Mouse (Mus musculus): ENCODE results near the gene Rbpjl. TPM values are rescaled to one million over a fixed set of nuclear protein-coding genes. Genes with fewer than 3 reads are reported as not detected.

Rbpjl gene
- polyA plus RNA-seq, 1 experiment from 2014 or later, result 0.15 TPM

DNA sequence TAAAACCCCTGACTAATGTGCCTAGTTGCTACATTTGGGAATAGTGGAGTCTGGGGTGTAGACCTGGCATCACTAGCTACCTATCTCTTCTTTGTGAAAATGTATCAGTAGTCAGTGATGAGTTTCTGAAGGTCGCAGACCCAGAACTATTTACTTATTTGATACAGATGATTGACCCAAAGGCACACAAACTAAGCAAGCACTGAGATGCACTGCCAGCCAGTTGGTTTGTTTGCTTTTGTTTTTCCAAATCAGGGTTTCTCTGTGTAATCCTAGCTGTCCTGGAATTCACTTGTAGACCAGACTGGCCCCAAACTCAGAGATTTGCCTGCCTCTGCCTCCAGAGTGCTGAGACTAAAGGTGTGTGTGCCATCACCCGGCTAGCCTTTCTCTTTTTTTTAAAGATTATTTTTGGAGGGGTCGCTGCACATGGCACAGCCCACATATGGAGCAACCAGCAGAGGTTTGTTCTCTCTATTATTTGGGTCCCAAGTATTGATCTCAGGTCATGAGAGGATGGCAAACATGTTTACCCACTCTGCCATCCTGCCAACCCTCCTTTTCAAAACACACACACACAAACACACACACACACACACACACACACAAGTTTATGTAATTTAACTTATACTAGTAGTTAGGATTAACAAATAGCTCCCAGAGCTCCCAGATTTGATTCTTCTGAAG, 42.6 kb downstream of the Rbpjl start:
- no peak overlapping the region for H3K27ac ChIP-seq (ENCODE audit: low read depth, low read length)
- H3K4me1 ChIP-seq (ENCODE audit: control insufficient read depth, insufficient read depth, low read depth, low read length), result peaks cover 21% of the 10 kb centered on the region
- 82% methylated on average over 3 of the region's 3 CpGs for WGBS
- no peaks in the 10 kb centered on the region for H3K9me3 ChIP-seq (ENCODE audit: control insufficient read depth, low read length)
- no peak for ATAC-seq
- no peak overlapping the region for H3K4me3 ChIP-seq (ENCODE audit: low read length)
- peaks cover 13% of the 10 kb centered on the region for H3K27me3 ChIP-seq (replicated peaks; ENCODE audit: control insufficient read depth, insufficient read depth, low read length)
- H3K4me2 ChIP-seq (ENCODE audit: low read length), result no peak overlapping the region
- no peaks in the 10 kb centered on the region for H3K36me3 ChIP-seq (ENCODE audit: control insufficient read depth, insufficient read depth, low read length)
- H3K9ac ChIP-seq (ENCODE audit: low read depth, low read length), result no peak overlapping the region

- Histone ChIP-seq H3K9ac (ENCODE audit: low read depth, low read length) (no peak overlapping the region), H3K4me3 (ENCODE audit: low read length) (no peak overlapping the region), H3K27me3 (replicated peaks; ENCODE audit: control insufficient read depth, insufficient read depth, low read length) (peaks cover 11% of the 10 kb centered on the region), H3K9me3 (ENCODE audit: control insufficient read depth, low read length) (no peaks in the 10 kb centered on the region), H3K4me2 (ENCODE audit: low read length) (no peak overlapping the region), H3K36me3 (ENCODE audit: control insufficient read depth, insufficient read depth, low read length) (no peaks in the 10 kb centered on the region), H3K27ac (ENCODE audit: low read depth, low read length) (no peak overlapping the region), H3K4me1 (ENCODE audit: control insufficient read depth, insufficient read depth, low read depth, low read length) (peaks cover 21% of the 10 kb centered on the region)
- 82% methylated on average over 3 of the region's 3 CpGs for WGBS
- ATAC-seq, result no peak
These were observed 43.1 kb downstream of the Rbpjl start for GRCm38 (mm10) chr2:164446086-164446469.

- H3K4me3 ChIP-seq (ENCODE audit: low read length), result no peak overlapping the region
- H3K4me2 ChIP-seq (ENCODE audit: low read length), result no peak overlapping the region
- 94% methylated on average over 1 of the region's 1 CpGs for WGBS
- H3K27ac ChIP-seq (ENCODE audit: low read depth, low read length), result no peak overlapping the region
- no peak overlapping the region for H3K9ac ChIP-seq (ENCODE audit: low read depth, low read length)
- ATAC-seq, result no peak
- H3K9me3 ChIP-seq (ENCODE audit: control insufficient read depth, low read length), result no peaks in the 10 kb centered on the region
- H3K36me3 ChIP-seq (ENCODE audit: control insufficient read depth, insufficient read depth, low read length), result no peaks in the 10 kb centered on the region
- peaks cover 6% of the 10 kb centered on the region; the same call in 1 of the 2 replicates for H3K4me1 ChIP-seq (ENCODE audit: control insufficient read depth, insufficient read depth, low read depth, low read length)
- no peaks in the 10 kb centered on the region for H3K27me3 ChIP-seq (replicated peaks; ENCODE audit: control insufficient read depth, insufficient read depth, low read length)
These were observed 45.2 kb downstream of the Rbpjl start for GRCm38 (mm10) chr2:164448140-164448539.

- Histone ChIP-seq H3K27me3 (replicated peaks; ENCODE audit: control insufficient read depth, insufficient read depth, low read length) (no peaks in the 10 kb centered on the region), H3K4me2 (ENCODE audit: low read length) (no peak overlapping the region), H3K36me3 (ENCODE audit: control insufficient read depth, insufficient read depth, low read length) (no peaks in the 10 kb centered on the region), H3K9ac (ENCODE audit: low read depth, low read length) (no peak overlapping the region), H3K9me3 (ENCODE audit: control insufficient read depth, low read length) (no peaks in the 10 kb centered on the region), H3K4me1 (ENCODE audit: control insufficient read depth, insufficient read depth, low read depth, low read length) (no peaks in the 10 kb centered on the region), H3K27ac (ENCODE audit: low read depth, low read length) (no peak overlapping the region), H3K4me3 (ENCODE audit: low read length) (no peak overlapping the region)
- no peak for ATAC-seq
- 77% methylated on average over 5 of the region's 5 CpGs for WGBS
These were observed 46.0 kb downstream of the Rbpjl start for GRCm38 (mm10) chr2:164448921-164449320.

GRCm38 (mm10) chr2:164449341-164450042, 46.6 kb downstream of the Rbpjl start:
- 90% methylated on average over 14 of the region's 14 CpGs for WGBS
- no peaks in the 10 kb centered on the region for H3K27me3 ChIP-seq (replicated peaks; ENCODE audit: control insufficient read depth, insufficient read depth, low read length)
- H3K4me1 ChIP-seq (ENCODE audit: control insufficient read depth, insufficient read depth, low read depth, low read length), result no peaks in the 10 kb centered on the region
- H3K4me3 ChIP-seq (ENCODE audit: low read length), result no peak overlapping the region
- H3K36me3 ChIP-seq (ENCODE audit: control insufficient read depth, insufficient read depth, low read length), result no peaks in the 10 kb centered on the region
- ATAC-seq, result no peak
- no peak overlapping the region for H3K27ac ChIP-seq (ENCODE audit: low read depth, low read length)
- no peak overlapping the region for H3K9ac ChIP-seq (ENCODE audit: low read depth, low read length)
- H3K9me3 ChIP-seq (ENCODE audit: control insufficient read depth, low read length), result no peaks in the 10 kb centered on the region
- H3K4me2 ChIP-seq (ENCODE audit: low read length), result no peak overlapping the region

GRCm38 (mm10) chr2:164452000-164452676, 49.2 kb downstream of the Rbpjl start:
- ATAC-seq, result no peak
- no peak overlapping the region for H3K4me3 ChIP-seq (ENCODE audit: low read length)
- no peak overlapping the region for H3K27ac ChIP-seq (ENCODE audit: low read depth, low read length)
- H3K9me3 ChIP-seq (ENCODE audit: control insufficient read depth, low read length), result no peaks in the 10 kb centered on the region
- peaks cover 3% of the 10 kb centered on the region; the same call in 1 of the 2 replicates for H3K4me1 ChIP-seq (ENCODE audit: control insufficient read depth, insufficient read depth, low read depth, low read length)
- H3K36me3 ChIP-seq (ENCODE audit: control insufficient read depth, insufficient read depth, low read length), result no peaks in the 10 kb centered on the region
- no peaks in the 10 kb centered on the region for H3K27me3 ChIP-seq (replicated peaks; ENCODE audit: control insufficient read depth, insufficient read depth, low read length)
- no peak overlapping the region for H3K9ac ChIP-seq (ENCODE audit: low read depth, low read length)
- no peak overlapping the region for H3K4me2 ChIP-seq (ENCODE audit: low read length)
- WGBS, result 37% methylated on average over 13 of the region's 13 CpGs

- no peak overlapping the region for H3K4me3 ChIP-seq (ENCODE audit: low read length)
- no peak overlapping the region for H3K27ac ChIP-seq (ENCODE audit: low read depth, low read length)
- ATAC-seq, result no peak
- no peak overlapping the region for H3K4me2 ChIP-seq (ENCODE audit: low read length)
- H3K9me3 ChIP-seq (ENCODE audit: control insufficient read depth, low read length), result no peaks in the 10 kb centered on the region
- peaks cover 3% of the 10 kb centered on the region; the same call in 1 of the 2 replicates for H3K4me1 ChIP-seq (ENCODE audit: control insufficient read depth, insufficient read depth, low read depth, low read length)
- no peaks in the 10 kb centered on the region for H3K27me3 ChIP-seq (replicated peaks; ENCODE audit: control insufficient read depth, insufficient read depth, low read length)
- no peak overlapping the region for H3K9ac ChIP-seq (ENCODE audit: low read depth, low read length)
- no peaks in the 10 kb centered on the region for H3K36me3 ChIP-seq (ENCODE audit: control insufficient read depth, insufficient read depth, low read length)
- 80% methylated on average over 14 of the region's 14 CpGs for WGBS
These were observed 50.3 kb downstream of the Rbpjl start for GRCm38 (mm10) chr2:164453047-164453757.

DNA sequence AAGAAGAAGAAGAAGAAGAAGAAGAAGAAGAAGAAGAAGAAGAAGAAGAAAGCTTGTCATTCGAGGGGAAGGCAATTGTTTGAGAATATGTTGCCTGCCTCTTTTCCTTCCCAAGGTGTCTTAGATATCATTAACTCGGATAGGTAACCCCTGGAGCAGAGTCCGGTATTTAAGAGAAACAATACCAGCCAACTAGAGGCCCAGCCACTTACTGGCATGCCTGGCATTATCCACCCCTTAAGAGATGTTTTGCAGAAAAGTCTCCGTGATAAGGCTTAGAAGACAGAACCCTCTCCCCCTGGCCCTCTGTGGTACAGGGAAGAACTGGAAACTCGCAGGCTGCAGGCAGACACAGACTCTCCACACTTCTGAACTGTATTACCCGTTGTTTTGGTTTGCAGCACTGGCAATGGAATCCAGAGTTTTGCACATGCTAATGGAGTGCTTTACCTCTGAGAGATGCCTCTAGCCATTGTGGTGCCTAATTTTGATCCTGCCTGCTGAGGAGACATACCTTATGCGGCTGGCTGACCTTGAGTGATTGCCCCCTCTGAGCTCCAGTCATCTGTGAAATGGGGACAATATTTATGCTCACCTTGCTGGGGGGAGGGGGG, 51.1 kb downstream of the Rbpjl start:
- 70% methylated on average over 7 of the region's 7 CpGs for WGBS
- H3K27me3 ChIP-seq (replicated peaks; ENCODE audit: control insufficient read depth, insufficient read depth, low read length), result no peaks in the 10 kb centered on the region
- H3K27ac ChIP-seq (ENCODE audit: low read depth, low read length), result no peak overlapping the region
- H3K4me3 ChIP-seq (ENCODE audit: low read length), result no peak overlapping the region
- no peaks in the 10 kb centered on the region for H3K36me3 ChIP-seq (ENCODE audit: control insufficient read depth, insufficient read depth, low read length)
- ATAC-seq, result no peak
- no peaks in the 10 kb centered on the region for H3K9me3 ChIP-seq (ENCODE audit: control insufficient read depth, low read length)
- peaks cover 3% of the 10 kb centered on the region; the same call in 1 of the 2 replicates for H3K4me1 ChIP-seq (ENCODE audit: control insufficient read depth, insufficient read depth, low read depth, low read length)
- no peak overlapping the region for H3K9ac ChIP-seq (ENCODE audit: low read depth, low read length)
- H3K4me2 ChIP-seq (ENCODE audit: low read length), result no peak overlapping the region
